Mouse (Mus musculus) liver, embryonic 14.5 days (tissue): ENCODE measurements at regions not wholly inside any gene's neighbourhood (a gene's known extent, or its start where the extent isn't known, plus 50 kb on each side); places are given as distances from the start of the nearest gene placed in this dataset.
"Not testable (repeated sequence)": the region's sequence is repeated elsewhere in the genome, so short reads cannot be mapped to it uniquely, and the experiment has no call there.

Experiments used
- ATAC-seq: fragments of 200-750 bp; cut with Nextera tagmentation; 2 replicates; pipeline ENCODE4 v1.8.0; 2017; ENCODE audit warnings: moderate number of reproducible peaks, mild to moderate bottlenecking, moderate library complexity; ENCODE audit not compliant: insufficient read depth
- DNase-seq, 3 experiments: peaks; one replicate each; pipeline ENCODE4 v3.0.0-alpha.2; 2012 to 2013; ENCODE audit warnings: low read depth in 3 of 3, low spot score in 3 of 3
- H3K27ac ChIP-seq: fragments of 300-500 bp; sonication (generic); 2 replicates; pipeline ENCODE4 v1.5.1; 2014; ENCODE audit warnings: moderate library complexity, mild to moderate bottlenecking, control low read depth, inconsistent platforms
- H3K27me3 ChIP-seq: fragments of 300-500 bp; sonication (generic); 2 replicates; pipeline ENCODE4 v1.6.1; 2014; ENCODE audit warnings: mild to moderate bottlenecking, low read length, moderate library complexity; ENCODE audit not compliant: control insufficient read depth, insufficient read depth
- H3K36me3 ChIP-seq: fragments of 300-500 bp; sonication (generic); replicated peaks from 2 replicates; pipeline ENCODE4 v1.6.1; 2014; ENCODE audit warnings: low read depth; ENCODE audit not compliant: control insufficient read depth, insufficient read depth
- H3K4me1 ChIP-seq, 2 experiments: fragments of 200-500 bp in 1 of 2; fragments of 300-500 bp in 1 of 2; sonication (generic) in 1 of 2; replicated peaks; 2 replicates each; pipeline ENCODE4 v1.6.1; 2012 to 2014; ENCODE audit warnings: antibody characterized with exemption in 1 of 2, inconsistent platforms in 1 of 2, low read length in 1 of 2; ENCODE audit not compliant: control insufficient read depth in 2 of 2, insufficient read depth in 2 of 2
- H3K4me2 ChIP-seq: fragments of 300-500 bp; sonication (generic); 2 replicates; pipeline ENCODE4 v1.6.1; 2014; ENCODE audit warnings: low read depth, mild to moderate bottlenecking, control low read depth, moderate library complexity
- H3K4me3 ChIP-seq, 2 experiments: fragments of 200-500 bp in 1 of 2; fragments of 300-500 bp in 1 of 2; sonication (generic) in 1 of 2; 2 replicates each; pipeline ENCODE4 v1.5.1; 2012 to 2014; ENCODE audit warnings: low read depth in 2 of 2, low read length in 2 of 2, mild to moderate bottlenecking in 2 of 2, control low read depth in 1 of 2, inconsistent platforms in 1 of 2, moderate library complexity in 1 of 2; ENCODE audit not compliant: insufficient read depth in 1 of 2
- H3K9ac ChIP-seq: fragments of 300-500 bp; sonication (generic); replicated peaks from 2 replicates; pipeline ENCODE4 v1.6.1; 2014; ENCODE audit warnings: mild to moderate bottlenecking, control low read depth, moderate library complexity
- H3K9me3 ChIP-seq: fragments of 300-500 bp; sonication (generic); 2 replicates; pipeline ENCODE4 v1.6.1; 2016; ENCODE audit warnings: low read length, mixed read lengths; ENCODE audit not compliant: control insufficient read depth
- CTCF ChIP-seq: IDR thresholded peaks from 2 replicates; pipeline ENCODE4 v1.5.1; 2016; ENCODE audit warnings: antibody characterized with exemption, low read depth, control low read depth
- EP300 ChIP-seq: IDR thresholded peaks from 2 replicates; pipeline ENCODE4 v1.6.1; 2016; ENCODE audit warnings: antibody characterized with exemption, low read depth
- WGBS: fragments of 180-500 bp; shearing (Covaris S2); extraction: QIAGEN DNeasy Blood & Tissue Kit; methylation state at CpG from one replicate; pipeline ENCODE4 v1.1.7; 2014; ENCODE audit not compliant: insufficient replicate concordance; 5-methylcytosine and 5-hydroxymethylcytosine counted together

- no peaks in the 10 kb centered on the region for H3K9me3 ChIP-seq
- 44% methylated on average over 19 of the region's 19 CpGs for WGBS
- no peaks in the 10 kb centered on the region for H3K27me3 ChIP-seq
- no peak overlapping the region for H3K4me2 ChIP-seq
- H3K27ac ChIP-seq: no peak overlapping the region
- ATAC-seq (no peak), DNase-seq (no peak)
- no peak overlapping the region for H3K9ac ChIP-seq
- H3K36me3 ChIP-seq: no peaks in the 10 kb centered on the region
- TF ChIP-seq EP300 (no peak), CTCF (no peak)
- H3K4me1 ChIP-seq: no peaks in the 10 kb centered on the region; a peak in 1 of 4 replicates
- no peak overlapping the region for H3K4me3 ChIP-seq
These were observed 59.0 kb upstream of the Fzd7 start for GRCm38 (mm10) chr1:59422981-59423941.

GRCm38 (mm10) chr1:59425771-59426170, 56.5 kb upstream of the Fzd7 start:
- not testable (repeated sequence) for H3K27ac ChIP-seq, ATAC-seq, H3K27me3 ChIP-seq, H3K4me3 ChIP-seq, DNase-seq, H3K4me1 ChIP-seq, H3K4me2 ChIP-seq, H3K9me3 ChIP-seq, H3K36me3 ChIP-seq, H3K9ac ChIP-seq
- 57% methylated on average over 1 of the region's 1 CpGs for WGBS

GRCm38 (mm10) chr1:59426346-59427203, 55.6 kb upstream of the Fzd7 start:
- no peaks in the 10 kb centered on the region for H3K27me3 ChIP-seq
- no peak overlapping the region for H3K4me2 ChIP-seq
- no peak overlapping the region for H3K27ac ChIP-seq
- no peak for ATAC-seq
- peaks cover 0 to 3% of the 10 kb centered on the region in 2 experiments; a peak in 1 of 4 replicates for H3K4me1 ChIP-seq
- H3K4me3 ChIP-seq: no peak overlapping the region
- 65% methylated on average over 9 of the region's 10 CpGs for WGBS
- TF ChIP-seq CTCF (no peak), EP300 (no peak)
- no peaks in the 10 kb centered on the region for H3K9me3 ChIP-seq
- H3K9ac ChIP-seq: no peak overlapping the region
- DNase-seq: no peak
- no peaks in the 10 kb centered on the region for H3K36me3 ChIP-seq

- no peak for TF ChIP-seq EP300
- peak; percentile 42 for TF ChIP-seq CTCF
- no peak for DNase-seq
These were observed 55.0 kb upstream of the Fzd7 start for GRCm38 (mm10) chr1:59427204-59427557.

GRCm38 (mm10) chr1:59429289-59429688, 52.9 kb upstream of the Fzd7 start:
- WGBS: 62% methylated on average over 4 of the region's 4 CpGs
- no peaks in the 10 kb centered on the region for H3K9me3 ChIP-seq
- H3K36me3 ChIP-seq: no peaks in the 10 kb centered on the region
- H3K4me2 ChIP-seq: no peak overlapping the region
- DNase-seq: no peak
- H3K27me3 ChIP-seq: no peaks in the 10 kb centered on the region
- no peak overlapping the region for H3K9ac ChIP-seq
- H3K4me3 ChIP-seq: no peak overlapping the region
- ATAC-seq: no peak
- peaks cover 0 to 3% of the 10 kb centered on the region in 2 experiments; a peak in 1 of 4 replicates for H3K4me1 ChIP-seq
- no peak for TF ChIP-seq EP300
- TF ChIP-seq CTCF: no peak
- H3K27ac ChIP-seq: no peak overlapping the region

More at GRCm38 (mm10) chr1:59427204-59427557, 55.0 kb upstream of the Fzd7 start:
- Histone ChIP-seq H3K4me2 (no peak overlapping the region), H3K9ac (no peak overlapping the region), H3K36me3 (no peaks in the 10 kb centered on the region), H3K4me3 (no peak overlapping the region), H3K27ac (no peak overlapping the region), H3K9me3 (no peaks in the 10 kb centered on the region), H3K4me1 (peaks cover 0 to 3% of the 10 kb centered on the region in 2 experiments; a peak in 1 of 4 replicates), H3K27me3 (no peaks in the 10 kb centered on the region)
- 62% methylated on average over 5 of the region's 5 CpGs for WGBS
- ATAC-seq: no peak
